Mouse (Mus musculus) lung, postnatal 4 days (tissue): ENCODE data around the gene Gm3448.

Experiments used
- DNase-seq, 2 experiments: peaks; one replicate each; pipeline ENCODE4 v3.0.0; 2021

The Gm3448 gene

GRCm38 (mm10) chr17:14958686-14959327 is 82.5 kb downstream of the Gm3448 start:
- no peak for DNase-seq

- no peak for DNase-seq
These were observed 87.9 kb downstream of the Gm3448 start for GRCm38 (mm10) chr17:14953452-14953851.

- DNase-seq, result no peak
These were observed 92.0 kb downstream of the Gm3448 start for GRCm38 (mm10) chr17:14949161-14949827.
